Mouse (Mus musculus) midbrain, embryonic 11.5 days (tissue): ENCODE results near the gene Gm20431. TPM values are rescaled to one million over a fixed set of nuclear protein-coding genes. Genes with fewer than 3 reads are reported as not detected.

ENCODE experiments used
- ATAC-seq: fragments of 200-750 bp; cut with Nextera tagmentation; 2 replicates; pipeline ENCODE4 v1.8.0; 2017; ENCODE audit warnings: moderate TSS enrichment, moderate library complexity; ENCODE audit not compliant: low FRiP score
- DNase-seq: peaks from one replicate; pipeline ENCODE4 v3.0.0; 2015; ENCODE audit warnings: low spot score; ENCODE audit errors: missing footprints
- H3K27ac ChIP-seq: fragments of 300-500 bp; sonication (generic); 2 replicates; pipeline ENCODE4 v1.5.1; 2014; ENCODE audit warnings: low read depth, low read length
- H3K27me3 ChIP-seq: fragments of 300-500 bp; sonication (generic); 2 replicates; pipeline ENCODE4 v1.6.1; 2014; ENCODE audit warnings: mild to moderate bottlenecking, low read length, moderate library complexity, mixed read lengths; ENCODE audit not compliant: control insufficient read depth, insufficient read depth
- H3K36me3 ChIP-seq: fragments of 300-500 bp; sonication (generic); 2 replicates; pipeline ENCODE4 v1.6.1; 2014; ENCODE audit warnings: mild to moderate bottlenecking, low read length, moderate library complexity, mixed read lengths; ENCODE audit not compliant: control insufficient read depth, insufficient read depth
- H3K4me1 ChIP-seq: fragments of 300-500 bp; sonication (generic); 2 replicates; pipeline ENCODE4 v1.6.1; 2014; ENCODE audit warnings: low read length; ENCODE audit not compliant: control insufficient read depth, insufficient read depth
- H3K4me2 ChIP-seq: fragments of 300-500 bp; sonication (generic); 2 replicates; pipeline ENCODE4 v1.6.1; 2014; ENCODE audit warnings: mild to moderate bottlenecking, moderate library complexity
- H3K4me3 ChIP-seq: fragments of 300-500 bp; sonication (generic); 2 replicates; pipeline ENCODE4 v1.5.1; 2014; ENCODE audit warnings: low read depth, low read length
- H3K9ac ChIP-seq: fragments of 300-500 bp; sonication (generic); 2 replicates; pipeline ENCODE4 v1.6.1; 2014; ENCODE audit warnings: low read length
- H3K9me3 ChIP-seq: fragments of 300-500 bp; sonication (generic); 2 replicates; pipeline ENCODE4 v1.6.1; 2016; ENCODE audit warnings: low read length; ENCODE audit not compliant: control insufficient read depth
- WGBS: fragments of 180-500 bp; shearing (Covaris S2); extraction: QIAGEN DNeasy Blood & Tissue Kit; methylation state at CpG from one replicate; pipeline ENCODE4 v1.1.7; 2014; 5-methylcytosine and 5-hydroxymethylcytosine counted together
- polyA plus RNA-seq: library from polyadenylated mRNA; unstranded; fragments of >200 nt; fragmentation: Nextera tagmentation; extraction: Ambion mirVana; gene quantifications from 2 replicates; pipeline ENCODE4 v1.2.1, GENCODE M21; 2014

Gene Gm20431
- polyA plus RNA-seq, 1 experiment from 2014 or later, result 5.9 TPM

DNA sequence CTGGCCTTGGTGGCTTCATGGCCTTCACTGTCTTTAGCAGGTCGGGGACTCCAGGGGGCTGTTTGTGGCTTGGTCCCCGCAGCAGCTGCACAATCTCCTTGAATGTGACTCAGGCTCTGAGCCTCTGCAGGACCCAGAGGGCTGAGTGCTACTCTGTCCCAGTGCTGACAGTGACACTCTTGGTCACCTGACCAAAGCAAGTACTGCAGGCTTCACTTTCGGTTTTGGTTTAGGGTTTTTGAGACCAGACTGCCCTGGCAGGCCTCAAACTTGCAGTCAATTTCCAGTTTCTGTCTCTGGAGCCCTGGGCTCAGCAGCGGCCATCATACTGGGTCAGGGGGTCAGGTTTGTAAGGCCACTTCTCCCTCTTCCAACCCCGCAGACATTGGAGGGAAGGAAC is 36.6 kb upstream of the Gm20431 start:
- Histone ChIP-seq H3K4me1 (no peaks in the 10 kb centered on the region), H3K9me3 (no peaks in the 10 kb centered on the region; the same call in 1 of the 2 replicates), H3K27ac (no peak overlapping the region), H3K27me3 (no peaks in the 10 kb centered on the region), H3K36me3 (no peaks in the 10 kb centered on the region), H3K4me3 (no peak overlapping the region), H3K4me2 (no peak overlapping the region), H3K9ac (no peak overlapping the region)
- 61% methylated on average over 5 of the region's 5 CpGs for WGBS
- DNase-seq (no peak), ATAC-seq (no peak)

DNA sequence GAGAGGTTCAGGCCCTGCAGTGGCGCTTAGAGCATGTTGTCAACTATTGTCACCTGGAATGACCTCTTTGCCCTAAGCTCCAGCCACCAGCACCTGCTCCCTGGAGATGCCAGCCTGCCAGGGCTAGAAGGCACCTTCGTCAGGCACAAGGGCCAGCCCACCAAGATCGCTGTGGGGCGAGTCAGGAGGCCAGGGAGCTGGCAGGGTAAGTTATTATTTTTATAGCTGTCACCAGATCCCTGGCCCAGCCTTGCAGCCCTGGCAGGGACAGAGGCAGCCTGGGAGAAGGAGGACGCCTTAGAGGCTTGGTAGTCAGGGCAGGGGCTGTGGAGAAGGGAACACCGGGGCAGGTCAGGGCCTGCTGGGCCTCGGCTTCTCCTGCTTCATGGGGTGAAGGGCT is 34.8 kb upstream of the Gm20431 start:
- WGBS, result 87% methylated on average over 7 of the region's 7 CpGs
- Histone ChIP-seq H3K4me3 (no peak overlapping the region), H3K27ac (no peak overlapping the region), H3K27me3 (peaks cover 5% of the 10 kb centered on the region), H3K4me1 (no peaks in the 10 kb centered on the region), H3K9ac (no peak overlapping the region), H3K36me3 (no peaks in the 10 kb centered on the region), H3K9me3 (no peaks in the 10 kb centered on the region; the same call in 1 of the 2 replicates), H3K4me2 (no peak overlapping the region)
- DNase-seq (no peak), ATAC-seq (no peak)

GRCm38 (mm10) chr2:167695491-167695890 is 34.2 kb upstream of the Gm20431 start:
- Histone ChIP-seq H3K27ac (no peak overlapping the region), H3K9ac (no peak overlapping the region), H3K27me3 (peaks cover 11% of the 10 kb centered on the region), H3K4me3 (no peak overlapping the region), H3K9me3 (no peaks in the 10 kb centered on the region; the same call in 1 of the 2 replicates), H3K36me3 (no peaks in the 10 kb centered on the region), H3K4me1 (no peaks in the 10 kb centered on the region), H3K4me2 (no peak overlapping the region)
- DNase-seq (no peak), ATAC-seq (no peak)
- 77% methylated on average over 14 of the region's 14 CpGs for WGBS

GRCm38 (mm10) chr2:167694963-167695362 is 33.7 kb upstream of the Gm20431 start:
- WGBS, result 94% methylated on average over 7 of the region's 7 CpGs
- Histone ChIP-seq H3K9ac (no peak overlapping the region), H3K27me3 (peaks cover 14% of the 10 kb centered on the region), H3K4me3 (no peak overlapping the region), H3K9me3 (no peaks in the 10 kb centered on the region; the same call in 1 of the 2 replicates), H3K4me2 (no peak overlapping the region), H3K4me1 (no peaks in the 10 kb centered on the region), H3K36me3 (no peaks in the 10 kb centered on the region), H3K27ac (no peak overlapping the region)
- no peak for DNase-seq
- no peak for ATAC-seq

GRCm38 (mm10) chr2:167694244-167694643 is 32.9 kb upstream of the Gm20431 start:
- Histone ChIP-seq H3K27ac (no peak overlapping the region), H3K4me3 (no peak overlapping the region), H3K9me3 (no peaks in the 10 kb centered on the region; the same call in 1 of the 2 replicates), H3K27me3 (peaks cover 21% of the 10 kb centered on the region), H3K36me3 (no peaks in the 10 kb centered on the region), H3K9ac (no peak overlapping the region), H3K4me1 (peaks cover 5% of the 10 kb centered on the region; the same call in 1 of the 2 replicates), H3K4me2 (no peak overlapping the region)
- DNase-seq (no peak), ATAC-seq (no peak)
- 82% methylated on average over 1 of the region's 1 CpGs for WGBS

DNA sequence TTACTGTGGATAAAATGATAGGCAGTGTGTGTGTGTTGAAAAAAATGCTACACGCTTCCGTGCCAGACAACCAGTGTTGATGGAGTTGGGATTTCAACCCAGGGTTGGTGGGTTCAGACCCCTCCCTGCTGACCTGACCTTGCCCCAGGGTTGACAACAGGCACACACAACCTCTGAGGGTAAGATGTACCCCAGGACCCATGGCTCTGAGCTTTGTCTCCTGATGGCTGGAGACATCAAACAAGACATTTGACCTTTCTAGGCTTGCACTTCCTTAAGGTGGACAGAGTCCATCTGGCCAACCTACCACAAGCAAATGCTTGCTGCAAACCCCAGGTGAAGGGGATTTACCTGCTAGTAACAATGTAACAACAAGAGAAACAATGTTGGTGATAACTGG is 32.2 kb upstream of the Gm20431 start:
- no peak for DNase-seq
- Histone ChIP-seq H3K9me3 (no peaks in the 10 kb centered on the region; the same call in 1 of the 2 replicates), H3K27ac (no peak overlapping the region), H3K9ac (no peak overlapping the region), H3K4me2 (no peak overlapping the region), H3K4me1 (peaks cover 5% of the 10 kb centered on the region; the same call in 1 of the 2 replicates), H3K36me3 (no peaks in the 10 kb centered on the region), H3K4me3 (no peak overlapping the region), H3K27me3 (peaks cover 28% of the 10 kb centered on the region)
- 93% methylated on average over 2 of the region's 2 CpGs for WGBS
- ATAC-seq, result no peak

DNA sequence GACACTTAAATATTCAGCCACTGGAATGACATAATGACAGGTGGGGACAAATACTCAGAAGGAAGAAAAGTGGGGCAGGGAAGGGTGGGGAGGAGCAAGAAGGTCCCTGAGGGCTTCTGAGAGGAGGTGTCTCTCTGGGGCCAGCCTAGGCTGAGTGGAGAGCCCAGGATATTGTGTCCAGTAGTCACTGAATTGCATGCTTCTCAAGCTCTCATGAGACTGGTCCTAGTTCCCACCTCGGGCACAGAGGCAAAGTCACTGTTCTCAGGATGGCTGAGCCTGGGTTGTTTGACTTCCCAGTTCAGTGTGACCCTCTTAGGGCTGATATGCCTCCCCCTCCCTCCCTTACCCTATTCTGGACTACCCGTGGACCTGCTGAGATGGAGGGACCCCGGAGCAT is 31.5 kb upstream of the Gm20431 start:
- Histone ChIP-seq H3K27me3 (peaks cover 32% of the 10 kb centered on the region), H3K4me2 (no peak overlapping the region), H3K4me1 (peaks cover 5% of the 10 kb centered on the region; the same call in 1 of the 2 replicates), H3K4me3 (no peak overlapping the region), H3K27ac (no peak overlapping the region), H3K36me3 (no peaks in the 10 kb centered on the region), H3K9ac (no peak overlapping the region), H3K9me3 (no peaks in the 10 kb centered on the region; the same call in 1 of the 2 replicates)
- WGBS, result 68% methylated on average over 3 of the region's 3 CpGs
- ATAC-seq (no peak), DNase-seq (no peak)

- peaks cover 32% of the 10 kb centered on the region for H3K27me3 ChIP-seq
- WGBS, result 89% methylated on average over 14 of the region's 14 CpGs
- H3K27ac ChIP-seq, result no peak overlapping the region
- DNase-seq (no peak), ATAC-seq (no peak)
- no peak overlapping the region for H3K4me3 ChIP-seq
- peaks cover 5% of the 10 kb centered on the region; the same call in 1 of the 2 replicates for H3K4me1 ChIP-seq
- no peak overlapping the region for H3K9ac ChIP-seq
- H3K9me3 ChIP-seq, result no peaks in the 10 kb centered on the region; the same call in 1 of the 2 replicates
- no peak overlapping the region for H3K4me2 ChIP-seq
- no peaks in the 10 kb centered on the region for H3K36me3 ChIP-seq
These were observed 30.8 kb upstream of the Gm20431 start for GRCm38 (mm10) chr2:167691871-167692661.

GRCm38 (mm10) chr2:167691410-167691809 is 30.1 kb upstream of the Gm20431 start:
- no peak overlapping the region for H3K9ac ChIP-seq
- no peak for DNase-seq
- no peak for ATAC-seq
- H3K27ac ChIP-seq, result no peak overlapping the region
- no peak overlapping the region for H3K4me2 ChIP-seq
- 86% methylated on average over 6 of the region's 6 CpGs for WGBS
- H3K36me3 ChIP-seq, result no peaks in the 10 kb centered on the region
- H3K9me3 ChIP-seq, result no peaks in the 10 kb centered on the region; the same call in 1 of the 2 replicates
- H3K4me1 ChIP-seq, result peaks cover 5% of the 10 kb centered on the region; the same call in 1 of the 2 replicates
- H3K27me3 ChIP-seq, result peaks cover 34% of the 10 kb centered on the region
- no peak overlapping the region for H3K4me3 ChIP-seq
